Mouse (Mus musculus): Measurements from ENCODE around the gene Mrpl47. TPM values are rescaled to one million over a fixed set of nuclear protein-coding genes. Genes with fewer than 3 reads are reported as not detected.

Mrpl47 gene
- 10 to 100 TPM; 23.1 to 23.4 TPM for polyA plus RNA-seq (2017; shearing (Covaris generic))

DNA sequence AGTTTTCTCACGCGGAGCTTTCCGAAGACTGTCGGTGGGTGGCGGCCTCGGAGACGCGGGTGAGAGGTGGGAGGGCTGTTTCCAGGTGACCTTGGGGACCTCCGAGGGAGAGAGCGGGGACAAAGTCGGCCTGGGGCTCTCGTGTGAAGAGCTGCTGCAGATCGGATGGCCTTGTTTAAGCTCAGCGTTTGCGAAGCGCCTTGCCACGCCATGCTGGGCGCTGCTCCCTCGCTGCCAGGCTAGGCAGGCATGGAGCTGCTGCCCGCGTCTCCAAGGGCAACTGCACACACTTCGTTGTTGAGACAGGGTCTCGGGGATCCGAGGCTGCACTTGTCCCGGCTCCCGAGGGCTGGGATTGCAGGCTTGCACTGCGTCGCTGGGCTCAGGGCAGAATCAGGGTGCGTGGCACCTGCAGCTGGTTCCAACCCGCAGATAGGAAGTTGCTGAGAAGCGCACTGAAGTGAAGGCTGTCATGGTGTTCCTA is at the start of gene Mrpl47:
Gene Mrpl47, minus strand, starts transcription at position 434 of the 484 bp plus-strand sequence.

GRCm38 (mm10) chr3:32736244-32737171 is 897 bp downstream of the Mrpl47 start, which contains the start of gene Ndufb5:
Ndufb5 (plus strand) TSS chr3:32736990.

DNA sequence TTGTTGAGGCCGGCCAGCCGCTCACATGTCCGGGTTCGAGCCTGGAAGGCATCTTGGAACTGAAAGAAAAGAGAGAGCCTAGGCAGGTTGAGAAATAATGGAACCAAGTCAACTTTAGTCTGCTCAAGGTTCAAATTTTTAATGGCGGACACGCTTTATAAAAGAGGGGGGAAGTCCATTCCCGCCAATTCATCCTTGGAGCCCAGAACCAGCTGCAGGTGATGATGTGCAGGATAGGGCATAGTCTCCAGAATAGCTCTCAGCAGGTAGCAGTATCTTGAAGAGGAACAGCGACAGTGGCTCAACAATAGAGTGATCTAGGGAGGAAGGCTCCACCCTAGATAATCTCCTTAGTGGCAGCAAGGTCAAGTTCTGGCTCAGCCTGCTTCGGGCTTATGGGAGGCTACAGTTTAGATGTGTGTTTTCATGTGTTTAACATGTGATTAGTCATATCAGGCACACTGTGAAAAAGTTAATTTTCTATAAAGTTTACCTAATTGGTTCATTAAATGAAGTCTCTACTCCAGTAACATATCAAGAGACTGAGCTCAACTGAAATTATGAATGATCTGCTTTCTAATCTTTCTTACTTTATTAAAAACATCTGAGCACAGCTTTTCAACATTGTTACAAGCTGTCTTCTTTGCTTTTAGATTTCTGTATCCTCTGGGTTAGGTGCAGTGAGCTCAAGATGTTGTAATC is 31.6 kb downstream of the Mrpl47 start, which contains the start of gene Actl6a:
Gene Actl6a, plus strand, starts transcription at position 652 of the 702 bp plus-strand sequence.

Other genes with a start within 250 kb of the Mrpl47 start
- 1 to 10 TPM in 1 of 2 experiments, under 1 TPM in 1; 0.45 to 2.2 TPM for gene Kcnmb3, start 245.4 kb downstream of the Mrpl47 start, polyA plus RNA-seq (2017; shearing (Covaris generic))
- gene Zfp639, start 227.3 kb downstream of the Mrpl47 start, polyA plus RNA-seq (2017; shearing (Covaris generic)): 10 to 100 TPM; 46.3 to 76.3 TPM
- 10 to 100 TPM; 23.4 to 31.4 TPM for gene Mfn1, start 208.1 kb downstream of the Mrpl47 start, polyA plus RNA-seq (2017; shearing (Covaris generic))
- gene Gnb4, start 121.0 kb downstream of the Mrpl47 start, polyA plus RNA-seq (2017; shearing (Covaris generic)): 10 to 100 TPM in 1 of 2 experiments, 1 to 10 TPM in 1; 9.1 to 13.1 TPM
- 100 to 1,000 TPM; 109 to 131 TPM for gene Actl6a, start 31.3 kb downstream of the Mrpl47 start, polyA plus RNA-seq (2017; shearing (Covaris generic))
- 100 to 1,000 TPM; 147 to 161 TPM for gene Ndufb5, start 615 bp downstream of the Mrpl47 start, polyA plus RNA-seq (2017; shearing (Covaris generic))
- 1 to 10 TPM in 1 of 2 experiments, under 1 TPM in 1; 0.10 to 1.3 TPM for gene Usp13, start 79.9 kb upstream of the Mrpl47 start, polyA plus RNA-seq (2017; shearing (Covaris generic))

Measured in inflammation-experienced regulatory T-cells (primary cell).